Comparison of ENCODE assay signal across 20 mouse cellular contexts in the genomic region with DNA sequence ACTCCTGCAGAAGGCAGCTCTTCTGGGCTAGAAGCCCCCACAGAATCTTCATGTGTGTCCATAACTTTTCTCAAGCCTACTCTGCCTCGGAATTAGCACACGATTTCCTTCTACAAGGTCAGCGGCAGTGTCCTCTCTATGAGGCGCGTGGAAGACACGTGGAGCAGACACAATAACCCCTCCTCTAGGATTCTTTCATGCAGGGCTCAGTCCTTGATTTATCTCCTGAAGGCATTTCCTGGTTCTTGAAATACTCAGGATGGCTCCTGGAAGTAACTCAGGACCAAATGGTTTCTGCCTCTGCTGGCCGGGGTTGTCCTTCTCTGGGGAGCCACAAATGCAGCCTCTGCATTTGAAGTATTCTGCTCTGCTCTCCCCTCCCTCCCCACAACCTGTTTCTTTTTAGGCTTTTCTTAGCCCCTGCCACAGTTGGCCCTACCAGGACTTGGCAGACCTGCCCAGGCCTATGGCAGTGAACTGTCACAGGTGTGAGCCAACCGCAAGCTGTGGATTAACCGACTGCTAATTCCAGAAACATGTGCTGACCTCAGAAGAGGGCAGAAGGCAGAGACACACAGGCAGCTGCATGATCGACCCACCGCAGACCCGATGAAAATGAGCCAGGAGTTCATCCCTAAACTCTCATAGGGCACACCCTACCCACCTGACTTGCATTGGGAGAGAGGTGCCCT.
DNase-seq lines count a peak whose midpoint lies in the region; ATAC-seq lines count a peak whose summit lies in the region.
"Had no signal": no experiment of that assay in that cellular context is flagged by ENCODE, and none has a peak within 500 bp of the region (broad histone marks: within the 10 kb centered on the region; RNA-seq: fewer than 3 reads in every experiment).

No protein-coding gene starts in this region.

- no peak overlapping the region for H3K4me3 ChIP-seq in heart, embryonic 12.5 days
- H3K4me3 ChIP-seq: embryonic facial prominence, embryonic 15.5 days; hindbrain, embryonic 15.5 days; limb, embryonic 10.5 days; megakaryocyte, embryonic 14.5 days had no signal

- no peak overlapping the region for H3K27ac ChIP-seq in heart, embryonic 12.5 days (ENCODE audit: poor library complexity, severe bottlenecking)
- H3K27ac ChIP-seq: embryonic facial prominence, embryonic 15.5 days; hindbrain, embryonic 15.5 days; limb, embryonic 10.5 days had no signal

- H3K27me3 ChIP-seq in heart, embryonic 12.5 days (replicated peaks), result no peaks in the 10 kb centered on the region
- H3K27me3 ChIP-seq: embryonic facial prominence, embryonic 15.5 days; hindbrain, embryonic 15.5 days had no signal

- H3K36me3 ChIP-seq in heart, embryonic 12.5 days, result no peaks in the 10 kb centered on the region
- H3K36me3 ChIP-seq: embryonic facial prominence, embryonic 15.5 days; hindbrain, embryonic 15.5 days; limb, embryonic 10.5 days had no signal

- H3K4me1 ChIP-seq in heart, embryonic 12.5 days (replicated peaks), result peaks cover 29% of the 10 kb centered on the region

- no peaks in the 10 kb centered on the region for H3K9me3 ChIP-seq in heart, embryonic 12.5 days (replicated peaks)
- H3K9me3 ChIP-seq: embryonic facial prominence, embryonic 15.5 days; hindbrain, embryonic 15.5 days; limb, embryonic 10.5 days; megakaryocyte, embryonic 14.5 days had no signal

- intact Hi-C loops in left cerebral cortex, postnatal 25 days (cut with DNase I), result no loop called here

- H3K9ac ChIP-seq in heart, embryonic 12.5 days, result 0 out of 2 replicates have a peak overlapping the region, but pooled peaks have one; percentile 16
- H3K9ac ChIP-seq: embryonic facial prominence, embryonic 15.5 days; hindbrain, embryonic 15.5 days; liver, postnatal 0 days had no signal

- DNase-seq in cerebellum, postnatal 10 days, result peak; percentile 45 to 57
- no peak for DNase-seq in cerebellum, postnatal 25 days
- no peak for DNase-seq in heart, adult 8-10 months (ENCODE audit: low spot score)
- DNase-seq in fat pad, adult 2 months (ENCODE audit: extremely low read depth, low read depth, low spot score), result peak; percentile 33
- peak; percentile 25 for DNase-seq in kidney, postnatal 14 days
- no peak for DNase-seq in left cerebral cortex, postnatal 25 days (ENCODE audit: low spot score in 2 of 2)
- DNase-seq: cerebellum, adult 8-10 months; gastrocnemius, postnatal 10 days; liver, postnatal 0 days; lung, postnatal 10 days; retina, postnatal 1 day; right cerebral cortex, postnatal 4 days; thymus, adult 2 months had no signal

- no peak overlapping the region for H3K4me2 ChIP-seq in heart, embryonic 12.5 days
- H3K4me2 ChIP-seq: embryonic facial prominence, embryonic 15.5 days; hindbrain, embryonic 15.5 days had no signal

- ATAC-seq in heart, embryonic 12.5 days (ENCODE audit: insufficient number of reproducible peaks, low FRiP score), result no peak
- no peak for ATAC-seq in erythroblast, adult 5-6 weeks (replicated peaks; ENCODE audit: low FRiP score, poor library complexity, severe bottlenecking)
- ATAC-seq: intestine, postnatal 0 days; liver, postnatal 0 days had no signal

- WGBS in heart, embryonic 12.5 days, result 60% methylated on average over 12 of the region's 12 CpGs

Comparison
In these comparisons a context has a peak if more than half of its experiments do, and no peak if none do; other contexts are left out.
1. DNase-seq: peak in cerebellum, postnatal 10 days (2 of 2), fat pad, adult 2 months (single experiment) and kidney, postnatal 14 days (single experiment); none in cerebellum, postnatal 25 days (0 of 2), heart, adult 8-10 months (single experiment) and left cerebral cortex, postnatal 25 days (0 of 2).